Mouse (Mus musculus) liver, embryonic 12.5 days (tissue): ENCODE measurements around the gene Lmtk2. TPM values are rescaled to one million over a fixed set of nuclear protein-coding genes. Genes with fewer than 3 reads are reported as not detected.

Source experiments
- ATAC-seq: fragments of 200-750 bp; cut with Nextera tagmentation; 2 replicates; pipeline ENCODE4 v1.8.0; 2017; ENCODE audit warnings: moderate number of reproducible peaks, mild to moderate bottlenecking, moderate library complexity
- H3K27ac ChIP-seq: fragments of 300-500 bp; sonication (generic); 2 replicates; pipeline ENCODE4 v1.5.1; 2016; ENCODE audit warnings: mild to moderate bottlenecking
- H3K27me3 ChIP-seq: fragments of 300-500 bp; sonication (generic); replicated peaks from 2 replicates; pipeline ENCODE4 v1.6.1; 2016; ENCODE audit warnings: mild to moderate bottlenecking, moderate library complexity
- H3K36me3 ChIP-seq: fragments of 300-500 bp; sonication (generic); 2 replicates; pipeline ENCODE4 v1.6.1; 2016; ENCODE audit warnings: mild to moderate bottlenecking, moderate library complexity
- H3K4me1 ChIP-seq: fragments of 300-500 bp; sonication (generic); 2 replicates; pipeline ENCODE4 v1.6.1; 2016
- H3K4me2 ChIP-seq: fragments of 300-500 bp; sonication (generic); 2 replicates; pipeline ENCODE4 v1.6.1; 2016; ENCODE audit warnings: mild to moderate bottlenecking, moderate library complexity
- H3K4me3 ChIP-seq: fragments of 300-500 bp; sonication (generic); 2 replicates; pipeline ENCODE4 v1.5.1; 2016; ENCODE audit warnings: mild to moderate bottlenecking, moderate library complexity
- H3K9ac ChIP-seq: fragments of 300-500 bp; sonication (generic); 2 replicates; pipeline ENCODE4 v1.6.1; 2016; ENCODE audit warnings: mild to moderate bottlenecking, moderate library complexity
- H3K9me3 ChIP-seq: fragments of 300-500 bp; sonication (generic); replicated peaks from 2 replicates; pipeline ENCODE4 v1.6.1; 2016; ENCODE audit warnings: mild to moderate bottlenecking, moderate library complexity
- WGBS: fragments of 180-500 bp; shearing (Covaris S2); methylation state at CpG from one replicate; pipeline ENCODE4 v1.1.7; 2016; ENCODE audit not compliant: insufficient replicate concordance; 5-methylcytosine and 5-hydroxymethylcytosine counted together
- polyA plus RNA-seq: library from polyadenylated mRNA; unstranded; fragments of >200 nt; fragmentation: Nextera tagmentation; extraction: Ambion mirVana; gene quantifications from 2 replicates; pipeline ENCODE4 v1.2.1, GENCODE M21; 2016

Lmtk2 gene
- polyA plus RNA-seq, 1 experiment from 2014 or later, result 4.1 TPM

GRCm38 (mm10) chr5:144203398-144203959 is 103.2 kb downstream of the Lmtk2 start:
- Histone ChIP-seq H3K36me3 (peaks cover 31% of the 10 kb centered on the region), H3K4me2 (no peak overlapping the region), H3K4me3 (no peak overlapping the region), H3K27me3 (no peaks in the 10 kb centered on the region), H3K9me3 (peaks cover 5% of the 10 kb centered on the region), H3K9ac (no peak overlapping the region), H3K4me1 (no peaks in the 10 kb centered on the region; the same call in 1 of the 2 replicates), H3K27ac (no peak overlapping the region)
- 83% methylated on average over 10 of the region's 10 CpGs for WGBS
- ATAC-seq, result no peak

GRCm38 (mm10) chr5:144204303-144204702 is 104.1 kb downstream of the Lmtk2 start:
- ATAC-seq, result no peak
- no peak overlapping the region for H3K4me2 ChIP-seq
- H3K36me3 ChIP-seq, result peaks cover 32% of the 10 kb centered on the region
- WGBS, result 87% methylated on average over 12 of the region's 12 CpGs
- H3K27ac ChIP-seq, result no peak overlapping the region
- H3K9me3 ChIP-seq, result peaks cover 5% of the 10 kb centered on the region
- no peak overlapping the region for H3K9ac ChIP-seq
- H3K27me3 ChIP-seq, result no peaks in the 10 kb centered on the region
- no peak overlapping the region for H3K4me3 ChIP-seq
- H3K4me1 ChIP-seq, result no peaks in the 10 kb centered on the region; the same call in 1 of the 2 replicates

DNA sequence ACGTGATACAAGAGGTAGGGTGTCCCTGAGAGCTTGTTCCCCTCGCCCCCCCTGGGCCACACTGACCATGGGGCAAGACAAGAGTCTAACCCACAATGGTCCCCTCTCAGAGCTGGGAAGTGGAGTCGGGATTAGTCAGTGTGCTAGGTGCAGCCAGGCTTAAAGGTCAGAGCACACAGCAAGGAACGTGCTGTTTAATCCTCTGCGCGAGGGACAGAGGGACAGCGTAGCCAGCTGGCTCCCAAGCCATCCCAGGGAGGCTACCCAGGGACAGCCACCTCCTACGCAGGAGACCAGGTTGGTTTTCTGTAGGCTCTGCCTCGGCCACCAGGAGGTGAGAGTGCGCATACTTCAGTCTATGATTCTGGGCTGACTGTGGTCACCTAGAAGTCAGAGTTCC is 104.7 kb downstream of the Lmtk2 start:
- no peak for ATAC-seq
- H3K27ac ChIP-seq, result no peak overlapping the region
- no peaks in the 10 kb centered on the region for H3K4me1 ChIP-seq
- no peak overlapping the region for H3K9ac ChIP-seq
- no peak overlapping the region for H3K4me2 ChIP-seq
- H3K27me3 ChIP-seq, result no peaks in the 10 kb centered on the region
- H3K36me3 ChIP-seq, result peaks cover 36% of the 10 kb centered on the region
- no peak overlapping the region for H3K4me3 ChIP-seq
- H3K9me3 ChIP-seq, result peaks cover 5% of the 10 kb centered on the region
- WGBS, result 75% methylated on average over 10 of the region's 10 CpGs

DNA sequence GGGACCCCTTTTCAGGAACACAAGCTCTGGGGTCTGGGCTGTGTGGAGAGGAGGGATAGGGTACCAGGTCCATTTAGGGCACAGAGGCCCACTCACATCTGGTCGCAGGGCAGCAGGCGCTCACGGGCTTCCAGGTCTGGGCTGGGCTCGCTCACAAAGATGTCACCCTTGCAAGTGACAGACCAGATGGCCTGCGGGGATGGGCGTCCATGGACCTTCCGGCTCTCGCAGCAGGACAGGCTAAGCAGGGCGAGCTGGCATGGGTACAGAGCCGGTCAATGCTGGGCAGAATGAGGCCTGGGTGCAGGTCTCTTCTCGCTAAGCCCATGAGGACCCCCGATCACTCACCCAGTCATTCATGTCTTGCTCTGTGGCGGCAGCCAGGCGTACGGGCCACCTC is 105.8 kb downstream of the Lmtk2 start:
- peaks cover 45% of the 10 kb centered on the region for H3K36me3 ChIP-seq
- WGBS, result 89% methylated on average over 15 of the region's 15 CpGs

GRCm38 (mm10) chr5:144207478-144207877 is 107.2 kb downstream of the Lmtk2 start:
- H3K27me3 ChIP-seq, result no peaks in the 10 kb centered on the region
- WGBS, result 45% methylated on average over 11 of the region's 11 CpGs
- H3K9ac ChIP-seq, result no peak overlapping the region
- no peak overlapping the region for H3K4me3 ChIP-seq
- no peak overlapping the region for H3K27ac ChIP-seq
- H3K4me2 ChIP-seq, result no peak overlapping the region
- H3K4me1 ChIP-seq, result no peaks in the 10 kb centered on the region
- H3K36me3 ChIP-seq, result peaks cover 47% of the 10 kb centered on the region
- H3K9me3 ChIP-seq, result peaks cover 1% of the 10 kb centered on the region
- no peak for ATAC-seq

More for the DNA sequence above, 105.8 kb downstream of the Lmtk2 start:
- no peaks in the 10 kb centered on the region for H3K4me1 ChIP-seq
- no peak overlapping the region for H3K27ac ChIP-seq
- peaks cover 5% of the 10 kb centered on the region for H3K9me3 ChIP-seq
- H3K4me2 ChIP-seq, result no peak overlapping the region
- no peak overlapping the region for H3K9ac ChIP-seq
- H3K27me3 ChIP-seq, result no peaks in the 10 kb centered on the region
- H3K4me3 ChIP-seq, result no peak overlapping the region
- ATAC-seq, result no peak

DNA sequence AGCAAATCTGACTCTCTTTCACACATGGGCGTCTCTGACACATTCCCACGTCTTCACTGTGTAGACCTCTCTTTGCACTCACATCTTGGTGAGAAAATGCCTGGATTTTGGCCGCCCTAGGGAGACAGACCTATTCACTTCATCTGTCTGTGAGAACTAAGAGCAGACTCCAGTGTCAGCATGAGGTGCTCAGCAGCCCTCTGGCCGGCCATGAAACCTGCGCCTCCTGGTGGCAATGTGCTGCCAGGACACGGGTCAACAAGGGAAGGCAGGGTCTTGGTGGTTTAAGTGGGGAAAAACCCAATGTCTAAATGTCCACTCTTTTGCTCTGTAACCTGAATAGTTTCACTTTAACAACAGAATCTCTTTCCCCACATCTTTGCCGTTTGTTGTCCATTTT is 114.2 kb downstream of the Lmtk2 start:
- 27% methylated on average over 7 of the region's 7 CpGs for WGBS
- ATAC-seq, result peak; percentile 33; the same call in 1 of the 2 replicates
- Histone ChIP-seq H3K4me1 (0 out of 2 replicates have a peak, but pooled peaks cover 10% of the 10 kb centered on the region), H3K36me3 (peaks cover 20% of the 10 kb centered on the region), H3K9ac (no peak overlapping the region), H3K4me2 (no peak overlapping the region), H3K9me3 (no peaks in the 10 kb centered on the region), H3K27ac (no peak overlapping the region), H3K27me3 (no peaks in the 10 kb centered on the region), H3K4me3 (no peak overlapping the region)

- WGBS, result 76% methylated on average over 2 of the region's 2 CpGs
- 0 out of 2 replicates have a peak, but pooled peaks cover 6% of the 10 kb centered on the region for H3K36me3 ChIP-seq
- ATAC-seq, result no peak
Measured at GRCm38 (mm10) chr5:144215992-144216391, 115.8 kb downstream of the Lmtk2 start.

GRCm38 (mm10) chr5:144218061-144218460 is 117.8 kb downstream of the Lmtk2 start:
- Histone ChIP-seq H3K9ac (no peak overlapping the region), H3K27me3 (no peaks in the 10 kb centered on the region), H3K4me3 (no peak overlapping the region), H3K36me3 (no peaks in the 10 kb centered on the region), H3K4me1 (peaks cover 33% of the 10 kb centered on the region), H3K4me2 (no peak overlapping the region), H3K27ac (no peak overlapping the region), H3K9me3 (no peaks in the 10 kb centered on the region)
- 48% methylated on average over 7 of the region's 7 CpGs for WGBS
- no peak for ATAC-seq

More at GRCm38 (mm10) chr5:144215992-144216391, 115.8 kb downstream of the Lmtk2 start:
- Histone ChIP-seq H3K27ac (no peak overlapping the region), H3K9me3 (no peaks in the 10 kb centered on the region), H3K4me2 (no peak overlapping the region), H3K4me3 (no peak overlapping the region), H3K27me3 (no peaks in the 10 kb centered on the region), H3K9ac (no peak overlapping the region), H3K4me1 (0 out of 2 replicates have a peak, but pooled peaks cover 13% of the 10 kb centered on the region)

DNA sequence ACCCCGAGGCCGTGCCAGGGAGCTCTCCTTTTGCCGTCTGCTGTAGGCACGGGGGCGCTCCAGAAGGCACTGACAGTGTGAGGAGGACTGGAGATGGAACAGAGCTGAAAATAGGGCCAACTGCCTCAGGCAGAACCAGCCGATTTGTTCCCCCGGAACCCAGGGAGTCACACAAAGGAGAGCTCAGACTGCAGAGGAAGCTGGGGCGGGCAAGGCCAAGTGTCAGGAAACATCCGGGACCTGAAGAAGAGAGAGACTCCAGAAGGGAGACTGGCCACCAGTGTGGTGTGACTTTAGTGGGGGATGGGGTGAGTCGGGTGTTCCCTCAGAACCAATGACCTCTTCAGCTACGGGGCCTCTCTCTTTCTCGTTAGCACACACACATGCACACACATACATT is 119.1 kb downstream of the Lmtk2 start:
- 54% methylated on average over 12 of the region's 12 CpGs for WGBS
- Histone ChIP-seq H3K9ac (no peak overlapping the region), H3K27ac (no peak overlapping the region)

GRCm38 (mm10) chr5:144219936-144220335 is 119.7 kb downstream of the Lmtk2 start:
- ATAC-seq, result no peak

More for the DNA sequence above, 119.1 kb downstream of the Lmtk2 start:
- H3K4me2 ChIP-seq, result no peak overlapping the region
- ATAC-seq, result no peak
- H3K36me3 ChIP-seq, result no peaks in the 10 kb centered on the region
- H3K4me1 ChIP-seq, result peaks cover 41% of the 10 kb centered on the region
- no peaks in the 10 kb centered on the region for H3K27me3 ChIP-seq
- H3K4me3 ChIP-seq, result no peak overlapping the region
- no peaks in the 10 kb centered on the region for H3K9me3 ChIP-seq

DNA sequence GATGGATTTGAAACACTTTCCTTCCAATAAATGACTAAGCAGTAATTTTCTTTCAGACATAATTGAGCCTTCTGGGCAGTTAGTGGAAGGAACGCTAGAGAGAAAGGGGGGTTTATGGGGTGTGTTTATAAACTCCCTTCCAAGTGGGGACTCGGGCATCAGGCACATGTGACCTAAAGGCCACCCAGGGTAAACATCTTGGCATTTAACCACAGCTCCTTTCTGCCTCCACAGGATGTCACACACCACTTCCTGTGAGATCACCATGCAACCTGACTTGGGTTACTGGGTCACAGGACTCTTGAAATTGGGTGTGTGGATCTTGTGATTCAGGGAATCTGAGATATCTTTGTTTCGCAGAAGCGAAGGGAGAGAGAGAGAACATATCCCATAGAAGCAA is 121.1 kb downstream of the Lmtk2 start:
- H3K36me3 ChIP-seq, result no peaks in the 10 kb centered on the region
- H3K4me3 ChIP-seq, result no peak overlapping the region
- H3K9ac ChIP-seq, result no peak overlapping the region
- H3K4me2 ChIP-seq, result no peak overlapping the region
- no peaks in the 10 kb centered on the region for H3K9me3 ChIP-seq
- H3K27ac ChIP-seq, result no peak overlapping the region
- no peaks in the 10 kb centered on the region; the same call in 1 of the 2 replicates for H3K27me3 ChIP-seq
- peaks cover 43% of the 10 kb centered on the region for H3K4me1 ChIP-seq
- WGBS, result 33% methylated on average over 4 of the region's 4 CpGs
- no peak for ATAC-seq

More at GRCm38 (mm10) chr5:144219936-144220335, 119.7 kb downstream of the Lmtk2 start:
- Histone ChIP-seq H3K4me2 (no peak overlapping the region), H3K4me3 (no peak overlapping the region), H3K4me1 (peaks cover 44% of the 10 kb centered on the region), H3K9ac (no peak overlapping the region), H3K36me3 (no peaks in the 10 kb centered on the region), H3K27ac (no peak overlapping the region), H3K27me3 (no peaks in the 10 kb centered on the region; the same call in 1 of the 2 replicates), H3K9me3 (no peaks in the 10 kb centered on the region)
- 78% methylated on average over 5 of the region's 5 CpGs for WGBS

DNA sequence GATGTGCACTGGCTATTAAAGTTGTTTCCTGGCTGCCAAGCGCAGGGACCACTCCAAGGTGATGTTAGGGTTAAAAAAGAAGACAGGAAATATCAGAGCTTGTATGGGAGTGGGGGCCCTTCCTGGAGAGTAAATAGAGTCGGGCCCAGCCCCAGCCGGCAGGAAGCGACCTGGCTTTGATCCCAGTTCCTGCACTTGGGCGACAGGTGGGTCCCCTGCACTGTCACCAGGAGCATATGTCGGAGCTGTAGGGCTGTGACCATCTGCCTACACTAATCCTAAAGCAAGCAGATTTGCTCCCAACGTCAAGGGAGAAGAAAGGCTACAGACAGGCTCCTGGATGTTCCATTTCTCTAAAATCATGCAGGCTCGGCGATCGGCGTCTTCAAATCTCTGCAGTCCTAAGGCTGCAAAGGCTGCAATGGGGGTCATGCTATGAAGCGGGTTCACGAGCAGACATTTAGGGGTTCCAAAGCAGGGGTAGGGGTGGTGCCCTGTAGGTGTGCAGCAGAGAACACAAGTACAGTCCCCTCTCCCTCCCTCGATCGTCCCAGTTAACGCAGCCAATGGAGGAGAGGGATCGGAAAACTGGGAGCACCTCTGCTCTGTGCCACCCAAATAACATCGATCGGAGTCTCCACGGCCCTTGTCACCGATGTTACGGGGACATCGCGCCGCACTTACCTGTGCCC is 122.7 kb downstream of the Lmtk2 start:
- Histone ChIP-seq H3K9me3 (no peaks in the 10 kb centered on the region), H3K36me3 (no peaks in the 10 kb centered on the region), H3K9ac (peak overlapping the region; percentile 75), H3K27me3 (no peaks in the 10 kb centered on the region; the same call in 1 of the 2 replicates), H3K4me2 (peak overlapping the region; percentile 96), H3K27ac (peak overlapping the region; percentile 38; the same call in 1 of the 2 replicates), H3K4me3 (peak overlapping the region; percentile 71), H3K4me1 (peaks cover 39% of the 10 kb centered on the region)
- ATAC-seq, result no peak
- 3% methylated on average over 25 of the region's 25 CpGs for WGBS
